Mouse (Mus musculus) forebrain, embryonic 12.5 days (tissue): ENCODE results near the gene Prss40. TPM values are rescaled to one million over a fixed set of nuclear protein-coding genes. Genes with fewer than 3 reads are reported as not detected.

ENCODE experiments used
- ATAC-seq: fragments of 200-750 bp; cut with Nextera tagmentation; 2 replicates; pipeline ENCODE4 v1.8.0; 2017; ENCODE audit warnings: moderate TSS enrichment; ENCODE audit not compliant: low FRiP score
- H3K27ac ChIP-seq: fragments of 300-500 bp; sonication (generic); 2 replicates; pipeline ENCODE4 v1.5.1; 2016; ENCODE audit warnings: mild to moderate bottlenecking
- H3K27me3 ChIP-seq: fragments of 300-500 bp; sonication (generic); 2 replicates; pipeline ENCODE4 v1.6.1; 2016; ENCODE audit warnings: mild to moderate bottlenecking
- H3K36me3 ChIP-seq: fragments of 300-500 bp; sonication (generic); replicated peaks from 2 replicates; pipeline ENCODE4 v1.6.1; 2016; ENCODE audit warnings: mild to moderate bottlenecking
- H3K4me1 ChIP-seq: fragments of 300-500 bp; sonication (generic); 2 replicates; pipeline ENCODE4 v1.6.1; 2016
- H3K4me2 ChIP-seq: fragments of 300-500 bp; sonication (generic); 2 replicates; pipeline ENCODE4 v1.6.1; 2016; ENCODE audit warnings: mild to moderate bottlenecking, moderate library complexity
- H3K4me3 ChIP-seq: fragments of 300-500 bp; sonication (generic); replicated peaks from 2 replicates; pipeline ENCODE4 v1.5.1; 2016; ENCODE audit warnings: mild to moderate bottlenecking
- H3K9ac ChIP-seq: fragments of 300-500 bp; sonication (generic); 2 replicates; pipeline ENCODE4 v1.6.1; 2016; ENCODE audit warnings: mild to moderate bottlenecking
- H3K9me3 ChIP-seq: fragments of 300-500 bp; sonication (generic); 2 replicates; pipeline ENCODE4 v1.6.1; 2016
- WGBS: fragments of 180-500 bp; shearing (Covaris S2); methylation state at CpG from one replicate; pipeline ENCODE4 v1.1.7; 2016; 5-methylcytosine and 5-hydroxymethylcytosine counted together
- polyA plus RNA-seq: library from polyadenylated mRNA; unstranded; fragments of >200 nt; fragmentation: Nextera tagmentation; extraction: Ambion mirVana; gene quantifications from 2 replicates; pipeline ENCODE4 v1.2.1, GENCODE M21; 2016

Gene Prss40
- polyA plus RNA-seq: not detected in 2 replicates

DNA sequence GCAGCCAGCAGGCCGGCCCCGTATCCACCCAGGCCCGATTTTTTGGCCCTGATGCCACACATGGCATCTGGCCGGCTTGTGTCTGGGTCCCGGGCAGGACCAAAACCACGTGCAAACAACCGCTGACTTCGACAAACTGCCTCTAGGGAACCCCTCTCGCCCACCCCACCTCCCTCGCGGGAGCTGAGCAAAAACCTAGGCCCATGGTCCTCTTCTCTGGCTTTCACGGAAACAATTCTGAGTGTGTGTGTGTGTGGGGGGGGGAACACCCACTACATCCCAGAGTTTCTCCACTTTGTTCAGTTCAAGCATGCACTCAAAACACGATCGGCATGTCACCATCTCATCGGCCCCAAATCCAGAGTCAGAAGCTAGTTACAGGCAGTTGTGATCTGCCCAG is at the start of gene Prss40:
Prss40 (minus strand) TSS at position 101 of the 400 bp plus-strand sequence.
- Histone ChIP-seq H3K4me2 (no peak within 1 kb of the TSS), H3K27ac (no peak within 1 kb of the TSS), H3K4me3 (no peak within 1 kb of the TSS), H3K36me3 (no peaks in the 10 kb centered on the region), H3K27me3 (no peaks in the 10 kb centered on the region), H3K9ac (no peak within 1 kb of the TSS), H3K9me3 (no peaks in the 10 kb centered on the region), H3K4me1 (no peaks in the 10 kb centered on the region)
- 90% methylated on average over 15 of the region's 15 CpGs for WGBS
- no peak for ATAC-seq

DNA sequence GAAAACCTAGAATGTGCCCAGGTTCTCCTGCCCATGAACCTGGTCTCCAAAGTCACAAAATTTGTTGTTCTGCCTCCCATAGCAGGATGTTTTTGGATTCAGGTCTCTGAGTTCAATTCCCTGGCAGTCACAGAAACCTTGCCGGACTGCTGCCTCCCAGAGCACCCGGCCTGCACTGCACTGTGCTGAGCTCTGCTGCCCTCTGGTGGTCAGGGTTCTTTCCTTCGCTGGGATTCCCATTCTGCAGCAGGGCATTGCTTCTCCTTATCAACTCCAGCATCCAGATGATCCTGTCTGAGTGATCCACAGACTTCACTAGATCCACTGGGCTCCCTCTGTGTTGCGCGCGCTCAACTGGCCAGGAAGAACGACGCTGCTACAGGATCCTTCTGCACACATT is 41.6 kb upstream of the Prss40 start:
- Histone ChIP-seq H3K9ac (no peak overlapping the region), H3K36me3 (no peaks in the 10 kb centered on the region), H3K27ac (no peak overlapping the region), H3K4me3 (no peak overlapping the region), H3K4me2 (no peak overlapping the region), H3K4me1 (no peaks in the 10 kb centered on the region), H3K27me3 (peaks cover 4% of the 10 kb centered on the region; the same call in 1 of the 2 replicates), H3K9me3 (no peaks in the 10 kb centered on the region)
- 12% methylated on average over 8 of the region's 8 CpGs for WGBS
- peak; percentile 75; the same call in 1 of the 2 replicates for ATAC-seq

DNA sequence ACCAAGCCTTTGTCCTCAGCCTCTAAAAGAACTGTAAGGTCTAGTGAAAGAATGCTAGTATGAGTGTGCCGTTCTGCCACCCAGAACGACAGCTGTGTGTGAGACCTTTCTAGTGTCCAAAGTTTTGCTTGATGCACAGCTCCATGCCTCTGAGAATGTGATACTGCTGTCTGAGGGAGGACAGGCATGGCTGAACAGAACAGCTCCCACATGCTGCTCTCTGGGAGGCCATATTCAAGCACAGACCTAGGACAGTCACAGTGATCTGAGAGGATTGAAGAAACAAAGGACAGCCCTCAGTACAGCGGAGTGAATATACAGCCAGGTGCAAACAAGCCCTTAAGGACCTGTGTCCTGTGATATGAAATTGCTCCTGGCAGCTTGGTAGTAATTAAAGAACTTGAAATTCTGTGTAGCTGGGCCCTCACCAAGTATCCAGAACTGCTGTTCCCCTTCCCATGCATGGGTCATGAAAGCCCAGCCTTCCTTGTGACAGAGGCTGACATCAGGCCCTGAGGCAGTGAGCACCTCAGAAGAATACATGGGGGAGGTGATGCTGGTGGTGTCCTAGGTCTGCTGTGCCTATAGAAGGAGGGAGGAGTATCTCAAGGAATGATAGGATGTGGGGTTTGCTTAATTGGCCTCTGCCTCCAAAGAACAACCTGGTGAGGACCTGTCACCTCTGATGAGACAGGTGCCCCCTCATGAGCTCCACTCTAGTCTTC is 40.7 kb upstream of the Prss40 start:
- no peaks in the 10 kb centered on the region for H3K36me3 ChIP-seq
- no peaks in the 10 kb centered on the region for H3K9me3 ChIP-seq
- no peaks in the 10 kb centered on the region for H3K4me1 ChIP-seq
- WGBS: 82% methylated on average over 3 of the region's 3 CpGs
- no peak overlapping the region for H3K9ac ChIP-seq
- peaks cover 4% of the 10 kb centered on the region; the same call in 1 of the 2 replicates for H3K27me3 ChIP-seq
- H3K4me3 ChIP-seq: no peak overlapping the region
- no peak overlapping the region for H3K4me2 ChIP-seq
- no peak for ATAC-seq
- no peak overlapping the region for H3K27ac ChIP-seq

DNA sequence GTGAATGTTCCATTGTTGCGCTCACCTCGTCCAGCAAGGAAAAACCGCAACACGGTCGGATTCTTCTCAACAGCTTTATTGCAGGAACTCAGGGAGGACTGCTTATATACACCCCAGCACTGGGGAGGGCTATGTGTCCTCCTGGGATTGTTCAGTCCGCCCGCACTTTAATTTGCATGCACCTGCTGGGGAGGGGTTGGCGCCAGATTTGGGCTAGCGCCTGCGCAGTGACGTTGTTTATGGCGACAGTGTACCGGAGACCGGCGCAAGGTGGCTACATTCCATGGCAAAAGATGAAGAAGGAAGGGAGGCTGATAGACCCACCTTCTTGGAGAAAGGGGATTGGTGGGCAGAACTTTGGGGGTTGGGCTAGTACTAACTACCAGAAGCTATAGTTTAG is 39.3 kb upstream of the Prss40 start:
- 80% methylated on average over 15 of the region's 15 CpGs for WGBS
- peaks cover 4% of the 10 kb centered on the region; the same call in 1 of the 2 replicates for H3K27me3 ChIP-seq
- H3K4me2 ChIP-seq: no peak overlapping the region
- no peaks in the 10 kb centered on the region; the same call in 1 of the 2 replicates for H3K36me3 ChIP-seq
- H3K9me3 ChIP-seq: no peaks in the 10 kb centered on the region
- ATAC-seq: no peak
- no peak overlapping the region for H3K4me3 ChIP-seq
- no peak overlapping the region for H3K27ac ChIP-seq
- H3K9ac ChIP-seq: no peak overlapping the region
- H3K4me1 ChIP-seq: no peaks in the 10 kb centered on the region

DNA sequence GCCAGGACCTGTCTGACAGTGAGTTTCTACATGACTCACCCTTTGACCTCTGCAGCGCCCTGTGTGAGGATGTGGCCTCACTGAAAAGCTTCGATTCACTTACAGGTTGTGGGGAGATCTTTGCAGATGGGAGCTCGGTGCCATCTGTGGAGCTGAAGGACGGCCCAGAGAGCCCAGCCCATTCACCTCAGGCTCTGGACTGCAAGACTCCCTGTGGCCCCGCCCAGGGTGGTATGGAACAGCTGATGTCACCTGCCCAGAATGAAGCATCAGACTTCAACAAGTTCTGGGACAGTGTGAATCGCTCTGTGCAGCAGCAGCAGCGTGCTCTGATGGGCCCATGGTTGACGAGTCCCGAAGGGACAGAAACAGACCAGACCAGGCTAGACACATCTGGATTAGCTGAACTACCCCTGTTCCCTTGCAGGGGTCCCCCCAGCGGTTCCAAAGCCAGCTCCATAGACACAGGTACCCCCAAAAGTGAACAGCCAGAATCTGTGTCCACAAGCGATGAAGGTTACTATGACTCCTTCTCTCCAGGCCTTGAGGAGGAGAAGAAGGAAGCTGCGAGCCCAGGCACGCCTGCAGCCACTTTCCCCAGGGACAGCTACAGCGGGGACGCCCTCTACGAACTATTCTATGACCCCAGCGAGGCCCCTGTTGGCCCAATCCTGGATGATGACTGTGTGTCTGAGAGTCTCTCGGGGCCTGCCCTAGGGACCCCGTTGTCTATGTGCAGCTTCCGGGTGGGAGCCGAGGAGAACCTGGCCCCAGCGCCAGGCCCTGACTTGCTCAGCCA is 26.8 kb upstream of the Prss40 start:
- H3K9ac ChIP-seq: no peak overlapping the region
- H3K4me3 ChIP-seq: no peak overlapping the region
- H3K27ac ChIP-seq: no peak overlapping the region
- 86% methylated on average over 22 of the region's 22 CpGs for WGBS
- peaks cover 24% of the 10 kb centered on the region; the same call in 1 of the 2 replicates for H3K36me3 ChIP-seq
- H3K9me3 ChIP-seq: no peaks in the 10 kb centered on the region
- peaks cover 7% of the 10 kb centered on the region; the same call in 1 of the 2 replicates for H3K27me3 ChIP-seq
- ATAC-seq: no peak
- no peaks in the 10 kb centered on the region for H3K4me1 ChIP-seq
- no peak overlapping the region for H3K4me2 ChIP-seq

DNA sequence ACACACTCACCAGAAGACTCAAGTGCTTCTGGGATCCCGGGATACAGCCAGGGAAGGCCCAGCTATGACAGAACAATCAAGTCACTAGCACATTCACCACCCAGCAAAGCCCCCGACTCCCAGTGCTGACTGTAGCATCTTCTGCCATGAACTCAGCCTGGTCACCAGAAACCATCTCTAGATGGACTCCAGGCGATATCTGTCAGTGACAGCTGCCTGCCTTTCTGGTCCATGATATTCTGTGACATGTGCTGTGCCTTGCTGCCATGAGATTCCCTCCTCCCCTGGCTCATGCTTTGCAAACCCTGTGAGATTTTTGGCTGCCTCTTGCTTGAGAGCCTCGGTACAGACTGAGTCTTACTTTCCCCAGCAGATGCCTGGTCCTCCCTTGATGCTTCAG is 24.0 kb upstream of the Prss40 start:
- peaks cover 6% of the 10 kb centered on the region for H3K4me1 ChIP-seq
- no peak overlapping the region for H3K4me3 ChIP-seq
- H3K4me2 ChIP-seq: no peak overlapping the region
- no peak for ATAC-seq
- 84% methylated on average over 4 of the region's 4 CpGs for WGBS
- no peak overlapping the region for H3K9ac ChIP-seq
- no peaks in the 10 kb centered on the region for H3K9me3 ChIP-seq
- H3K27me3 ChIP-seq: peaks cover 14% of the 10 kb centered on the region; the same call in 1 of the 2 replicates
- H3K36me3 ChIP-seq: peaks cover 19% of the 10 kb centered on the region; the same call in 1 of the 2 replicates
- H3K27ac ChIP-seq: no peak overlapping the region

DNA sequence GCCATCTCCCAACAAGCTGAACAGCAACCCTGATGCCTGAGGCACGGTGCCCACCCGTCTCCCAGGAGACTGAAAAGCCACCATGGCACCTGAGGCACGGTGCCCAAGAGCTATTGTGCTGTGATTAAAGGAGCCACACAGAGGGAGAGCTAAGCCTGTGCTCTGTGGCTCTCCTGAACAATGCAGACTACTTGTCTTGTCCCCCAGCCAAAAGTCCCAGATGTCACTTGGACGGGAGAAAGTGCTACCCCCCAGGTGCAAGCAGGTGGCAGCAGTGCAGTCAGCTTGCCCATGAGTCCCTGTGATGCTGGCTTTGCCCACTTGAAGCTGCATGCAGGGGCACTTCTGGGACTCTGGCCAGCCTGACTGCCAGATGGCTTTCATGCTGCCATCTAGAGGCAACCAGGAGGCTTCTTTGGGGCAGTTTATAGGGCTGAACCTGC is 23.1 kb upstream of the Prss40 start:
- Histone ChIP-seq H3K4me1 (peaks cover 12% of the 10 kb centered on the region), H3K4me2 (no peak overlapping the region), H3K4me3 (no peak overlapping the region), H3K9me3 (no peaks in the 10 kb centered on the region), H3K27me3 (peaks cover 18% of the 10 kb centered on the region), H3K36me3 (peaks cover 19% of the 10 kb centered on the region; the same call in 1 of the 2 replicates), H3K27ac (no peak overlapping the region), H3K9ac (no peak overlapping the region)
- 11% methylated on average over 4 of the region's 4 CpGs for WGBS
- no peak; the same call in 1 of the 2 replicates for ATAC-seq

DNA sequence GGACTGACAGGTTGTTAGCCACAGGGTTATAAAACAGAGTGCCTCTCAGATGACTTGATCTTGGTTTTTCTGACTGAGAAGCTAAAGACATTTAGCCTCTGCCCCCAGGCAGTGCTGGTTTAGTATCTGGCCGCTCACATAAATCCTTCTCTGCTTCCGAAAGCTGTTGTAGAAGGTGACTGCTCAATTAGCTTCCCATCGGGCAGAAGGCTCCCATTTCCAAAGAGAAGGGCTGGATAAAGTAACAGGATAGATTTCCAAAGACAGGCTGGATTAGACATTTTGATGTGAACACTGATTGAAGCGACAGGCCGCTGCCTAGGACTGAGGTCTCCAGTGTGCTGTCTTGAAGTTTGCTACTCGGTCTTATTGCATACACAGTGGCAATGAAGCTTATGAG is 21.5 kb upstream of the Prss40 start:
- Histone ChIP-seq H3K27me3 (peaks cover 30% of the 10 kb centered on the region), H3K4me1 (peaks cover 15% of the 10 kb centered on the region), H3K4me2 (no peak overlapping the region), H3K9ac (no peak overlapping the region), H3K4me3 (no peak overlapping the region), H3K27ac (no peak overlapping the region), H3K36me3 (peaks cover 5% of the 10 kb centered on the region; the same call in 1 of the 2 replicates), H3K9me3 (no peaks in the 10 kb centered on the region)
- WGBS: 76% methylated on average over 6 of the region's 6 CpGs
- no peak for ATAC-seq

DNA sequence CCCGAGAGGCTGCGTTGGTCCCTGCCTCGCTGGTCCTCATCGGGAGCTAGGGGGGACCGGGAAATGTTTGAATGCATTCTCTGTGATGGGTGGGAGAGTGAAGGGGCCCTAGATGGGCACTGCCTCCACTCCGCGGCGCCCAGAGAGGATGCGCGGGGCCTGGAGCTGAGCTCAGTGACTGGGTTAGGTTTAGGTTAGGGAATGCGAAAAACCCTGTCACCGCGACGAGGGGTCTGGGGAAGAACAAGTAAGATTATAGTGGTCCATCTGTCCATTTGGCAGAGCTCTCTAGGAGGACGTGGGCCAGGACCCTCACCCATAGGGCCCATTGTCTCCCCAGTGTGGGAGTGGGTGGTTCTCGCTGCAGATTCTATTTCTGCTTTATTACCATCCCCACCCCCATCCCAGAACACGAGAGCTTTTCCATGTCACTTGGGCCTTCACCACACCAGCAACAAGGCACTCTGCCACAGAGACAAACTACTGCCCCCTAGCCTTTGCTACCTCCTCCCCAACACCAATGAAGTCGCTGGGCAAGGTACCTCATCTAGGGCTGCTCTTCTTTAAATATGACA is 19.1 kb upstream of the Prss40 start:
- 0% methylated on average over 18 of the region's 18 CpGs for WGBS
- Histone ChIP-seq H3K4me3 (peak overlapping the region; percentile 51), H3K36me3 (no peaks in the 10 kb centered on the region), H3K9me3 (no peaks in the 10 kb centered on the region), H3K27me3 (peaks cover 23% of the 10 kb centered on the region), H3K9ac (peak overlapping the region; percentile 52), H3K4me2 (peak overlapping the region; percentile 81), H3K4me1 (peaks cover 15% of the 10 kb centered on the region), H3K27ac (peak overlapping the region; percentile 79)
- peak; percentile 59 for ATAC-seq

DNA sequence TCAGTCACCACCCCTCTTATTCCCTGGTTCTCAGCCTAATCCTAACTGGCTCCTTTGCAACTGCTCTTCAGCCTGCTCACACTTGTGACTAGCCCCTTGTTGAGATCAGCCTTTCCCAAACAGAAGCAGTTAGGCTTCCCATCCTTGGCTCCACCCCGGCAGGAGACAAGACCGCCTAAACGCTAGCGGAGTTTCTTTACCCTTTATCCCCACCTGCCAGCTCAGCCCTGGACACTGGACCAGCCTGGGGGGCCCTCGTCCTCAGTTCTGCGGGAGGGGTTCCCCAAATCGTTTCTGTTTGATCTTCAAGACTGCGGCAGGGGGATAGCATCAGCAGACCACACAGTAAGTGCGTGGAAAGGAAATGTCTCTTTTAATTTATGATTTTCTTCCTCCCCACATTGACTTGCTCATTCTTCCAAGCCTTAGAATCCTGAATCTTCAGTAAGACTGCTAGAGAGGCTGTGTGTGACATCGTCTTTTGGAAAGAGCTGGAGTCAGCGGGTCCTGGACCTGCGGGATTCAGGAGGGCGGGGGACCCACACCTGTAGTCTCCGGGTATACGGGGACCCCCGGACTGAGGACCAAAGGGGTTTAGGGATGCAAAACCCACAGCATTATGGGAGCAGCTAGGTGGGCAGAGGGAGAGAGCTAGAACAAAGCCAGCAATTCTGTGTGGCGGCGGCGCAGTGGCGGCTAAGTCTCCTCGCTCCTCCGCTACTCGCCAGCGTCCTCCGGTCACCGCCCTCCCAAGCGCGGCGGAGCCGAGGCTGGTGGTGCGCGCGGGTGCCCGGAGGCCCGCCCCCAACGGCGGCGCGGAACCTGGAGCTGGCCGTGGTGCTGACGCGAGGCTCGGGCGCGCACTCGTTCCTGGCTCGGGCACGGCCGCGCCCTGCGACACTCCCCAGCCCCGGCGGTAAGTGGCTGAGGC is 18.4 kb upstream of the Prss40 start, which contains the start of gene Amer3:
Amer3 (plus strand) TSS at position 807 of the 931 bp plus-strand sequence.
- peak within 1 kb of the TSS; percentile 79 for H3K27ac ChIP-seq
- peaks cover 15% of the 10 kb centered on the region for H3K4me1 ChIP-seq
- H3K36me3 ChIP-seq: no peaks in the 10 kb centered on the region
- ATAC-seq: peak; percentile 93
- peak within 1 kb of the TSS; percentile 52 for H3K9ac ChIP-seq
- H3K9me3 ChIP-seq: no peaks in the 10 kb centered on the region
- H3K4me2 ChIP-seq: peak within 1 kb of the TSS; percentile 81
- peaks cover 23% of the 10 kb centered on the region for H3K27me3 ChIP-seq
- under 1% methylated on average over 53 of the region's 53 CpGs for WGBS
- peak within 1 kb of the TSS; percentile 51 for H3K4me3 ChIP-seq

DNA sequence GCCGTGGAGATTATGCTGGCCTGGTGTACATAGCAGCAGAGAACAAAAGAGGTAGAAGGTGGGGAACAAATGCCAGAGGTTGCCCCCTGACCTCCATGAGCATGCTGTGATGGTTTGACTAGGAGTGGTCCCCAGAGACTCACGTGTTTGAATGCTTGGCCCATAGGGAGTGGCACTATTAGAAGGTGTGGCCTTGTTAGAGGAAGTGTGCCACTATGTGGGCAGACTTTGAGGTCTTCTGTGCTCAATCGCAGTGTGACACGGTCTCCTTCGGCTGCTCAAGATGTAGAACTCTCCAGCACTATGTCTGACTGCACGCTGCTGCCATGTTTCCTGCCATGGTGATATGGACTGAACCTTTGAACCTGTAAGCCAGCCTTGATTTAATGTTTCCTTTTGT is 12.5 kb upstream of the Prss40 start:
- WGBS: 82% methylated on average over 6 of the region's 6 CpGs
- no peak overlapping the region for H3K4me3 ChIP-seq
- H3K36me3 ChIP-seq: no peaks in the 10 kb centered on the region
- no peaks in the 10 kb centered on the region for H3K4me1 ChIP-seq
- no peak overlapping the region for H3K9ac ChIP-seq
- no peak overlapping the region for H3K27ac ChIP-seq
- no peaks in the 10 kb centered on the region for H3K9me3 ChIP-seq
- ATAC-seq: no peak
- no peak overlapping the region for H3K4me2 ChIP-seq
- H3K27me3 ChIP-seq: peaks cover 6% of the 10 kb centered on the region
